Mouse (Mus musculus) T-helper 17 cell (primary cell): ENCODE results near the gene Bmp2k.

Experiments
- in situ Hi-C, 2 experiments: fragments of 300-600 bp; cut with MboI, MseI; formaldehyde crosslinking; loops; 1 replicate in 1 of 2; 2 replicates in 1 of 2; pipeline ENCODE4 v1.15.1; 2025; ENCODE audit warnings: high pct_unique_total_duplicates in 2 of 2

Gene Bmp2k

DNA sequence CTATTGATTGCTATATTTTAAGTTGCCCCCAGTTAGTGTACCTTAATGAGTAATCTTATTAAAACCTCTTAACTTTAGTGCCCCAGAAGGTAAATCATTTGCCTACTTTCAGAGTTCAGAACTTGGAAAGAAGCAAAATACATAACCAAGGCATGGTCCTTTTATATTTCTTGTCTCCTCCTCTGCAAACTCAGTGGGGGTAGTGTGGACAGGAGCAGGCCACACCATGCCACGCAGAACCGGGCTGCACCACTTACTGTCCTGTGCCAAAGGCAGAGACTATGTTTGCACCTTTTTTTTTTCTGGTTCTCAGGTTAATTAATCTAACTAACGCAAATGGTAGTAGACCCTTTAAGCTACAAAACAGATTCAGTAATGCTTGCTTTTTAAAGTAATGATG lies 91.9 kb downstream of the Bmp2k start:
- in situ Hi-C loops = no loop called here

DNA sequence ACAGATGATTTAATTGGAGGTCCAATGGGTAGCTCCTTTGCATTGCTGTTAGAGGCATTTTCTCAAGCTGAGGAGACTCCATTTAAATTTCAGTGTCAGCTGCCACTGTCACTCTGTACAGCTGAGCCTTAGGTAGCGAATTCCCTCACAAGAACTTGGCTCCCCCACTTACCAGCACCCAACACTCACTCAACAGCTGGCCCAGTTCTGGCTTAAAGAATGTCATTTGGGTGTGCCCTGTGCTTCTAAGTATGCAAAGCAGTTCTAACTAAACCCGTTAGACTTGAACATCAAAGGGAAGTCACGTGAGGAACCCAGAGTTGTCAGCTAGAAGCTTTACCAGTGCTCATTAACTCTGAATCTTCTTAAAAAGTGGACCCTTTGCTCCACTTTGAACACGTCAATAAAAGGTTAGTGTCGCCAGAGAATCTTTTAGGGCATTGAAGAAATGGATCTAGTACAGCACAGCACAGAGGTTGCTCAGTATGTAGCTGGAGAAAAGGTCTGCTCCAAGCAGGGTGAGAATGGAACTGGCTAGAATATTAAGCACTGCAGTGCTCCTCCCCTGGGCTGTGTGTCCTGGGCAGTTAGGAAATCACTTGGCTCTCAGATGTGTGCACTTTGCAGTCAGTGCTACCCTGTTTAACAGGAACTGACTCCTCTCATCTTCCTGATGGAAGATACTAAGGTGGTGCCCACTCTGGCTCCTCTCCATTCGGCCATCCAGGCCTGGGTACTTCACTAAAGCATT lies 92.7 kb downstream of the Bmp2k start:
- in situ Hi-C loops = no loop called here

DNA sequence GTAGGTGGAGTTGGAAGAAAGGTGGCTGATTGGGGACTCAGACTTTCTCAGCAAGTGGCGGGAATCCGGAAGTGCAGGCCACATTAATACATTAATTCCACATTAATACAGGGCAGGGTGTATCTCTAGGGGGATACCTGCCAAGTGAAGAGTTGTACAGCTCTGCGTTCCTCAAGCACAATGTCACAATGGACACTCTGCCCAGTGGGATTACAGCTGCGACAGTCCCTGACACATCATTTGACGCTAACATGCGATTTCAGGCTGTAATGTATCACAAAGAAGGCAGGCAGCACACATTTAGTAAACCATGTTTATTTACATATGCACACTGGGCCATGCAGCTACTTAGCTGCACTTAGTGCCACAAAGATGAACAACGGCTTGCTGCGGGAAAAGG lies 95.5 kb downstream of the Bmp2k start:
- in situ Hi-C loops = no loop called here

DNA sequence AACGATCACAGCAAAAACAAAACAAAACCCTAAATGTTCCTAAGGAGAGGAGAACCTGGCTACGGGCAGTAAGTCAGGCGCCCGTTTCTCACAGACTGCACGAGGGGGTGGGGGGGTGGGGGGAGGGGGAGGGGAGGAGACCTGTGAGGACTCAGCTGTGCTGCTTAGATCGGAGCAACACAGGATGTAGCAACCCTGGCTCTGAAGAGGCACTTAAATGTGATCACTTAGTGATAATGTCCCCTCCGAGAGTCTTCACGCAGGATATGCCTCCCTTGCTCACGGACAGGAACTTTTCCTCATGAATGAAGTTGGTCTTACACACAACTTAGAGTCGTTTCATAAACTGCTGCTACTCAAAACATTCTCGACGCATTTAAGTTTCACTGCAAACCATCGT lies 97.8 kb downstream of the Bmp2k start:
- in situ Hi-C loops = no loop called here

DNA sequence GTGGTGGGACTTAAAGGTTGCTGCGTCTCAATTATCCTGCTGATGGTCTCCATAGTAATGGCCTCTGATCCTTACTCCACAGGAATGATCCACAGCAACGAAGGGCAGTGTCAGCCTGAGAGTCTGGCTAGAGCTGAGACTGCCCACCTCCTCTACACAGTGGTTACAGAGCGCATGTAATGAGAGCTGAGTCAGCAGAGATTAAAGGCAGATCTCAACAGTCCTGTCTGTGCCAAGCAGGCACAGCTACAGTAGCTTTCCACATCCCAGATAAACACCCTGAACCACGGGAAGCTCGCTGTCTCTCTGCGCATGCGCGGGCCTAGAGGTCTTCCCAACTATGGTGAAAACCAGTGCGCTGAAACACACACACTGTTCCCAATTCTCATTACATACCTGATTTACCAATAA lies 100.1 kb downstream of the Bmp2k start:
- in situ Hi-C loops = no loop called here

DNA sequence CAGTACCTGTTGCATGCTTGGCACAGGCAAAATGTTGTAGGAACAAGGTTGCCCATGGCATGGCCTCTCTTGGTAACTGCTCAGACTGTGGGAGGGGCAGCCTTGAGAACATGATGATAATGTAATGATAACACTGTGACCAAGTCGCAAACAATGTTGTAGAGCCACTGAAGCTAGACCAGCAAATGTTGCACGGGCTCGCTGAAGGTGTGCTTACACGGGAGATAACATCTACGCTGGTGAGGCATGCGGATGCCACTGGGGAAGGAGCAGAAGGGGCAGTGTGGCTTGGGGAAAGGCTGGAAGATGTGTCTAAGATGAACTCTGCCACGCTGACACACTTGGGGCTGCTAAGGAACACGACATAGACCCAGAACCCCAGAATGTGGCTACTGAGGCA lies 102.5 kb downstream of the Bmp2k start:
- in situ Hi-C loops = no loop called here

DNA sequence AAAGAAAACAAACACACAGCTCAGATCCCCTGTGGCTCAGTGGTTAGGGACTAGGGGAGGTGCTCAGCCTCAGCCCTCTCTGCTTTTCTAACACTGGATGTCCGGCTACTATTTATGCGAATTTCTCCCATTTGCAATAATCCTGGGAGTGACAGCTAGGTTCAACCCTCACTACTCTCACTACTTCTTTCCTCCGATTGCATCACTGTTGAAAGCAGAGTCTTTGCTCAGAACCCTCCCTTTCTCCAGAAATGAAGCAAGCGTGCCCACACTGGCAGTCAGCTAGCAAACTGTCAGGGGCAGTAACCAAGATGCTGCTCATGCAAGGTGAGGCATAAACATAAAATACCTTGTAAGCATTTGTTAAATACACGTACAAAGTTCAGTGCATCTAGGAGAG lies 110.8 kb downstream of the Bmp2k start:
- in situ Hi-C loops = no loop called here

DNA sequence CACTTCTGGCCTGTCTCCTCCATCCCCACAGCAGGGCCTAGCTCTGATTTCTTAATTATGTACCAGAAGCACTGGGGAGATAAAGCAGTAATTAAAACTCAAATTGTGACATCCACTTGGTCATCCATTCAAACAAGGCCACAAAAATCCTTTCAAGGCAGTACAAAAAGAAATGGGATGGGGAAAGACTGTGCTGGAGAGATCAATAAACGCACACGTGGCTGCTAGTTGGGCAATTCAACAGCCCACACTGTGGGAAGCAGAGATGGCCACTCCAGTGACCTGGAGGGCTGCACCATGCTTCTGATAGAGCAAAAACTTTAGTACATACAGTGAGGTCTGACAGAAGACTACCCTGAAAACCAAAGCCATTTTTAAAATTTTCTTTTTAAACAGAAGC lies 112.6 kb downstream of the Bmp2k start:
- in situ Hi-C loops = loop anchor here in 1 of 2 experiments (5.0 kb wide), 1 partner anchor 1067 kb away; no protein-coding TSS in a partner anchor

DNA sequence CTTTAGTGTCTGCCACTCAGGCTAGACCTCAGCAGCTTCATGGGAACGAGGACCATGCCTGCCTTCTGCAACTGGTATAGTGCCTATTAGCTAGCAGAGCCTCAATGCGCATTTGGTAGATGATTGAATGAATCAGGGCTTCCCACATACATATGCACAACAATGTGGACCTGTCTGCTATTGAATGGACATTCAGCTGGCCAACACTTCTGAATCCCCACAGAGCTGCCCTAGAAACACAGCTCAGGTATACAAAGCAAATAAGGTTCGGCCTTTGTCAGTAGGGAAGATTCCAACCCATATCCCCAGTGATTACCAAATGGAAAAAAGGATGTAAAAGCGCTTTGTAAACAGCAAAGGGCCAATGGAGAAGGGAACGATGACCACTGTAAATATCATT lies 113.2 kb downstream of the Bmp2k start:
- in situ Hi-C loops = loop anchor here in 1 of 2 experiments (5.0 kb wide), 1 partner anchor 1067 kb away; no protein-coding TSS in a partner anchor

DNA sequence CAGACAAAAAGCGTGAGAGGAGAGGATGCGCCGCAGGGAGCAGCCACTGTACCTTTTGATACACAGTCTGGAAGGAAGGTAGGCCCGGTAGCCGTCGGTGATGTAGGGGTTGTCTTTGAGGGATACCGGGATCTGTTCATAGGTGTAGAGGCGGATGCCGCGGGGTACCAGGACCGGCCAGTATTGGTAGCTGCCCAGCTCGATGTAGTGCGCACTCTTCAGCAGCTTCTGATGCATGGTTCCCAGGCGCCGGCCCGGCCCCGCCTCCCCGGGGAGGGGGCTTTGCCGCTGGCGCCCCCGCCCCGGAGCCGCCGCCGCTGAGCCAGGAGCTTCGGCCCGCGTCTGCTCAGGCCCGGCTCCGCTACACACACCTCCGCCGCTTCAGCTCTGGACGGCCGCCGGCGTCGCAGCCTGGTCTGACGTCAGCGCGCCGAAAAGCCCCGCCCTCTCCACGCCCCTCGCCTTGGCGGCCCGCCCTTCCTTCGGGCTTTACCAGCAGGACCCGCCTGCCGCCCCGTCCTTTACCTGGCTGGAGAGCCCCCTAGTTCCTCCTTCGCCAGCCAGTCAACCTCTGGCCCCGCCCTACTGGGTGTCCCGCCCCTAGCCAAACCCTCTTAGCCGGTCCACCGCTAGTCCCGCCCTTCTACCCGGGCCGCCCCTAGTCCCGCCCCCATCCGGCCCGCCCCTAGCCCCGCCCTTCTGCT lies 113.9 kb downstream of the Bmp2k start, which contains the start of gene Paqr3:
Gene Paqr3, minus strand, starts transcription at position 390 of the 704 bp plus-strand sequence.
- in situ Hi-C loops = loop anchor here in 1 of 2 experiments (5.0 kb wide), 1 partner anchor 1066 kb away; no protein-coding TSS in a partner anchor

DNA sequence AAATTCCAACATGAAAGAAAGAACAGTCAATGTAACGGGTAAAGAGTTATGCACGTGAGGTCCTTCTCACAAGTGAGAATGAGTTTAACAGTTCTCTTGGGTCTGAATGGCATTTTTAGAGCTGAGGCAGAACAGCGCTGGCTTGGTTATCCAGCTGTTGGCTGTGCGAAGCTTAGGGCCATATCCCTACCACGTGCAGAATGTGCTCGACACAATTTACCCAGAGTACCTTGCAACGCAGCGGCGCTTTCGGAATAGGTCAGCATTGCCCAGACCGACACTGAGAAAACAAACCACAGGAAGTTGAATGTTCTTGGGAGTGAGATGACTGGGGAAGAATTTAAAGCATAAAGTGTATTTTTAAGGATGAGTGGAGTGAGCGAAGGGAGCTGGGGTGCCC lies 127.5 kb downstream of the Bmp2k start:
- in situ Hi-C loops = loop anchor here in 1 of 2 experiments (5.0 to 10.0 kb wide), 3 partner anchors 450 to 1200 kb away; partner anchors contain the start of gene Cfap299

DNA sequence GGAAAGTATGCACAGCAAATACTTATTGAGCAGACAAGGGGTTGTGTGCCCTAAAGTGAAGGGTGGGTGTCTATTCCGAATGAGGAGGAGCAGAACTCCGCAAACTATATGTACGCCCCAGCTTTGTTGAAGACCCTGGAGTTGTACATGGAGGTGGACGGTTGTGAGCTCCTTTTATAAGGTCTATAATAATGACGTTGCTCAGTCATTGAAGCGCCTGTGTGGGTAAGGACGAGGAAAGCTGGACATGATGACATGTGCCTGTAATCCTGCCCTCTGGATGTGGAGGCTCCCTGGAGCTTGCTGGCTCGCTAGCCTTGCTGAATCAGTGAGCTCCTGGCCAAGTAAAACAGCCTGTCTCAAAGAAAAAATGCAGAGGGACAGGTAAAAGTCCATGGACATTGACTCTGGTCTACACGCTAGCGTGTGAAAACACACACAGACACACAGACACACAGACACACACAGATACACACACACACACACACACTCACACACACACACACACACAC lies 128.0 kb downstream of the Bmp2k start:
- in situ Hi-C loops = loop anchor here in 1 of 2 experiments (10.0 kb wide), 2 partner anchors 449 to 1199 kb away; partner anchors contain the start of gene Cfap299

DNA sequence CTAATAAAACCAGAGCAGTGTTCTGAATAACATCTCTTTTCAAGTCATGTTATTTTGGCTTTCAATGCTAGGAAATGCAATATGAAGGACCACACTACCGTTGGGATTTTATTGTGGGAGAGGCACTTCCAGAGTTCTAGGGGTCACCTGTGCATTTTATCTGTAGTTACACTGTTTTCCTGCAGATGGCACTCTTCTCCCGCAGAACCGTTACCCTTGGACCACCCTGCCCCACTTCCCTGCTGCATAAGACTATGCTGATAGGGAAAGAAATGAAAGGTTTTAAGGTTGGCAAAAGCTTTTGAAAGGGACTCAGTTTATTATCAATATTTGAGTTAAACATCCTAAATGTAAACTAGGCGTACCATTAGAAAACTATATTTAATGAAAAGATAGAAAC lies 128.5 kb downstream of the Bmp2k start:
- in situ Hi-C loops = loop anchor here in 1 of 2 experiments (10.0 kb wide), 2 partner anchors 449 to 1199 kb away; partner anchors contain the start of gene Cfap299

DNA sequence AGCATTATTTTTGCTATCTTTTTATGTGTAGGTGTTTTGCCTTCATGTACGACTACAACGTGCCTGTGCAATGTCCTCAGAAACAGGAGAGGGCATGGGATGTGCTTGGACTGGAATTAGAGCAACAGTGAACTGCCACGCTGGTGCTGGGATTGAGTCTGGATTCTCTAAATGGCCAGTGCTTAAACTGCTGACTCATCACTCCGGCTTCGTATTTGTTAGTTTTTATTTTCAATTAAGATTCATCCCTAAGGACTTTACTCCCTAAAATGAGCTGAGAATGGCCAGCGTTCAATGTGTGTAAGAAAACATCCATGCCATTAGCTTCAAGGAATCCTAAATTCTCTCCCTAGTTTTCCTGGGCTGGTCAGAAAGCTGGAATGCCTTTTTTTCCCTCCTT lies 129.8 kb downstream of the Bmp2k start:
- in situ Hi-C loops = loop anchor here in 1 of 2 experiments (10.0 kb wide), 2 partner anchors 448 to 1198 kb away; partner anchors contain the start of gene Cfap299

DNA sequence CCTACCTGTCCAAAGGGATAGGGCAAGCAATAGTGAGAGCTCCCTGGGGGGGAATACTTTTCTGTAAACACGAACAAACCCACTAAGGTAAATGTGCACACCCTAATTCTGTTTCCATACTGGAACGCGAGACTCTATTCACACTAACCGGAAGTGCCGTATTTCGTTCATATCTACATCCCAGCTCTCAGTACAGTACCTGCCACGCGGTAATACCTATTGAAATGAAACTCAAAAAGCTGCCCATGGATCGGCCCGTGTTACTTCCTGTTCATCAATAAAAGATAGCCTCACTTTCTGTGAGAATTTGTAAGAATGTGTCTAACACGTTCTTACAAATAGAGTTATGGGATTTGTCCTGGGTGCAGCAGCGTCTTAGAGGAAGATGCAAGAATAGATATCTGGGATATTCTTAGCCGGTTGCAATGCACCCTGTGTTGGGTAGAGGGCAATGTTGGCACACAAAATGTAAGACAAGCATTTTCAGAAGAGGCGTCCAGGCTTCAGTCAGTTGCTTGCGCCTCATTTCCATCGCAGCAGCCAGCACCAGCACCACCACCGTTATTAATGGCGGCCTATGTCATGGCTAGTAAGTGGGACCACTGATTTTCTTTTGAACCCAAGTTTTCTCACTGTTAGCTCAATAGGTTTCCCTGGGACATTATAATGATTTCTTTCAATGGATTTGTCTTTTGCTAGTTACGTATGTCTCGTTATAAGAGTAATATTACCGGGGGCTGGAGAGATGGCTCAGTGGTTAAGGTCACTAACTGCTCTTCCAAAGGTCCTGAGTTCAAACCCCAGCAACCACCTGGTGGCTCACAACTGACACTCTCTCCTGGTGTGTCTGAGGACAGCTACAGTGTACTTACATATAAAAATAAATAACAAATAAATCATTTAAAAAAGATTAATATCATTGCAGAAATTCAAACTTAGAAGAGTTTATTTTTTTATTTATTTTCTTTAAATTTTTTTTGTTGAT lies 131.0 kb downstream of the Bmp2k start:
- in situ Hi-C loops = loop anchor here in 1 of 2 experiments (10.0 kb wide), 2 partner anchors 446 to 1196 kb away; partner anchors contain the start of gene Cfap299

DNA sequence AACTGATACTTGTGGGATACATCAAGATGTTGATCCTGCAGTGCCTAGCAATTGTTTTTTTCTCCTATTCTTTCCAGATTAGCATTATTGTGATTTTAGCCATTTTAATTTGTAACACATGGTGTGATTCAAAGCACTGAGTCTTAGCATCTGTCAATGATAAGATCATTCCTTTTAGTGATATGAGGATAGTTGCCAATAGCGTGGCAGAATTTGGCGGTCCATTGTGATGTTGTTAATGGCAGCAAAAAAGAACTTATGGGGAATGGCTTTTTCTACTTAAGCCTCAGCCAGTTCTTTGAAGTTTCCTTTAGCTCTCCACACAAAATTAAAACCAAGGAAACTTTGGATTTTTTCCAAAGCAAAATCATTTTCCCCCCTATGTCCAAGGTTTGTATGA lies 132.1 kb downstream of the Bmp2k start:
- in situ Hi-C loops = loop anchor here in 1 of 2 experiments (10.0 kb wide), 2 partner anchors 445 to 1195 kb away; partner anchors contain the start of gene Cfap299

DNA sequence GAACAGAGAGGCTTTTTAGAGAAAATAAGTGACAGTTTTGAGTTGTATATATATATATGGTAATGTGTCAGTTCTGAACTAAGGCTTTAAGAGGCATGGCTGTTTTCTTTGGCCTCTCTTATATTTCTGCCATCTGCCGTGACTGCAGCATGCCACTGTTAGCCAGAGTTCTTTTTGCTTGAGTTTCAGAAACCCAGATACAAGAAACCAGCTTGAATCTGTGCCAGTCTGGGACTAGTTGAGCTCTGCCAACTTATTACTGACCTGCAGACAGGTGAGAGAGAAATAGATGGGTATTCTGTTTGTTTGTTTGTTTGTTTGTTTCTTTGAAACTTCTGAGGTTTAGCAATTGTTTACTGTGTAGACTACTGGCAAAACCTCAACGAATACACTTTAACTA lies 137.8 kb downstream of the Bmp2k start:
- in situ Hi-C loops = no loop called here
